Mouse (Mus musculus) hematopoietic stem cell, adult 5-6 weeks (primary cell): ENCODE results near the gene Cgn. TPM values are rescaled to one million over a fixed set of nuclear protein-coding genes. Genes with fewer than 3 reads are reported as not detected.
A peak's percentile ranks its signal among the peaks of the same experiment; 100 is the strongest.
"Not testable (repeated sequence)": the region's sequence is repeated elsewhere in the genome, so short reads cannot be mapped to it uniquely, and the experiment has no call there.

Source experiments
- ATAC-seq, 2 experiments: fragments of 125-278 bp in 1 of 2; replicated peaks in 1 of 2; 2 replicates each; pipeline ENCODE4 v1.8.0; 2016 to 2017; ENCODE audit warnings: inconsistent platforms in 2 of 2, mild to moderate bottlenecking in 2 of 2, moderate number of reproducible peaks in 2 of 2, low read depth in 1 of 2, moderate TSS enrichment in 1 of 2; ENCODE audit not compliant: low FRiP score in 2 of 2, poor library complexity in 2 of 2, severe bottlenecking in 2 of 2, insufficient read depth in 1 of 2, low TSS enrichment in 1 of 2
- total RNA-seq: library from RNA; stranded (forward); fragments of 172-1452, 232-1000 nt; gene quantifications from 2 replicates; pipeline ENCODE4 v1.2.3, GENCODE M21; 2017

Gene Cgn
- total RNA-seq, 1 experiment from 2014 or later, result not detected

- no peak for ATAC-seq
Measured at GRCm38 (mm10) chr3:94796181-94796580, 9.9 kb upstream of the Cgn start.

GRCm38 (mm10) chr3:94795596-94796140 lies 9.4 kb upstream of the Cgn start:
- no peak for ATAC-seq

GRCm38 (mm10) chr3:94794359-94794758 lies 8.1 kb upstream of the Cgn start:
- no peak for ATAC-seq

GRCm38 (mm10) chr3:94793672-94794071 lies 7.4 kb upstream of the Cgn start:
- ATAC-seq, result no peak

GRCm38 (mm10) chr3:94792258-94792657 lies 6.0 kb upstream of the Cgn start:
- ATAC-seq, result no peak

GRCm38 (mm10) chr3:94789516-94789915 lies 3.2 kb upstream of the Cgn start:
- ATAC-seq, result no peak

- no peak for ATAC-seq
Measured at GRCm38 (mm10) chr3:94789071-94789470, 2.8 kb upstream of the Cgn start.

GRCm38 (mm10) chr3:94787122-94787780 lies 959 bp upstream of the Cgn start:
- ATAC-seq, result no peak

GRCm38 (mm10) chr3:94785958-94786357 lies 334 bp downstream of the Cgn start:
- ATAC-seq, result peak; percentile 3 to 14; a peak in 1 of 4 replicates

GRCm38 (mm10) chr3:94784171-94784701 lies 2.1 kb downstream of the Cgn start:
- no peak for ATAC-seq

- ATAC-seq, result no peak
Measured at GRCm38 (mm10) chr3:94783462-94783931, 2.8 kb downstream of the Cgn start.

GRCm38 (mm10) chr3:94782936-94783335 lies 3.4 kb downstream of the Cgn start:
- ATAC-seq, result no peak

- no peak for ATAC-seq
Measured at GRCm38 (mm10) chr3:94781356-94781755, 4.9 kb downstream of the Cgn start.

- no peak for ATAC-seq
Measured at GRCm38 (mm10) chr3:94775886-94776285, 10.4 kb downstream of the Cgn start.

GRCm38 (mm10) chr3:94774039-94774438 lies 12.3 kb downstream of the Cgn start:
- ATAC-seq, result no peak

GRCm38 (mm10) chr3:94765456-94765855 lies 20.8 kb downstream of the Cgn start:
- ATAC-seq, result not testable (repeated sequence)

- ATAC-seq, result peak; percentile 17 to 56; a peak in 1 of 4 replicates
Measured at GRCm38 (mm10) chr3:94764545-94765292, 21.6 kb downstream of the Cgn start.

GRCm38 (mm10) chr3:94758427-94758826 lies 27.9 kb downstream of the Cgn start:
- peak; percentile 47 to 57 for ATAC-seq
